Mouse (Mus musculus): ENCODE data around the gene Grin3a. TPM values are rescaled to one million over a fixed set of nuclear protein-coding genes. Genes with fewer than 3 reads are reported as not detected.

Gene Grin3a
- total and polyA plus RNA-seq, 2 experiments = not detected

DNA sequence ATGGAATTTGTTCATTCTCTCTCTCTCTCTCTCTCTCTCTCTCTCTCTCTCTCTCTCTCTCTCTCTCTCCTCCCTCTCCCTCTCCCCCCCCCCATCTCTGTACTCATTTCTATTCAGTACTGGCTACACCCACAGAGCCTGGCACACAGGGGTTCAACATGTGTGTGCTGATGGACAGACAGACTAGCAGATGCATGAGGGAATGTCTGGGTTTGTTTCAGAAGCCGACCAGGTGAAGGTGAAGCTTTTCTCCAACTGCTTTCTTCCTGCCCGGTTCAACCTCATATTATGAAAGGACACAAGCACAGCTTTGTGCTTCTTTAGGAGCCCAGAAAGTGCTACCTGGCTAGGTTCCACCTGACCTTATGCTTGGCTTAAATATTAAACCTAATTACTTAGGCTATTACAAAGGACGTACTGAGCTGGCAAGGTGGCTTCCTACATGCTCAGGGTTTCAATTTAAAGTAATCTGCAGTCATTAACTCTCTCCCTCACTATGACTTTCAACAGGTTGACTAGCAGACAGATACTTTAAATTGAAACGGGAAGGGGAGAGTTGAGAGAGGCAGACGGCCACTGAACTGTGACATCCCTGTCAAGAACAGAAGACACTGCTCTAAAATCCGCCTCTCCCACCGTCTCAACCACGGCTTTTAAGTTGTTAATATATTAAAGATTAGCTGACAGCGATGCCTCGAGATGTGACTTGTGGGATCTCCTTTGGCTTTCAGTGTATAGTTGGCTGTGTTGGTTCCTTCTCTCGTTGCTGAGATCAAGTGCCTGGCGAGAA, 153.9 kb downstream of the Grin3a start:
- Histone ChIP-seq H3K36me3 (ENCODE audit: control insufficient read depth, insufficient read depth, low read length) (no peaks in the 10 kb centered on the region), H3K27ac (replicated peaks; ENCODE audit: insufficient read depth, low read depth, low read length) (no peak overlapping the region), H3K9ac (ENCODE audit: low read depth, low read length) (no peak overlapping the region), H3K27me3 (ENCODE audit: control insufficient read depth, insufficient read depth, low read length) (0 out of 2 replicates have a peak, but pooled peaks cover 3% of the 10 kb centered on the region), H3K79me2 (ENCODE audit: control insufficient read depth, insufficient read depth, low read length) (no peaks in the 10 kb centered on the region), H3K4me1 (ENCODE audit: control insufficient read depth, insufficient read depth, low read length) (no peaks in the 10 kb centered on the region; the same call in 1 of the 2 replicates), H3K4me3 (ENCODE audit: insufficient read depth, low read depth, low read length) (no peak overlapping the region)
- 54% methylated on average over 12 of the region's 12 CpGs for WGBS
- TF ChIP-seq CTCF (IDR thresholded peaks at IDR 0.05; ENCODE audit: low read depth, low read length) = no peak
- no peak for TF ChIP-seq POLR2A (IDR thresholded peaks at IDR 0.05; ENCODE audit: extremely low read depth, insufficient read depth, low read length)
- peak; percentile 55 for DNase-seq (ENCODE audit: extremely low read depth, low read depth, low spot score)

DNA sequence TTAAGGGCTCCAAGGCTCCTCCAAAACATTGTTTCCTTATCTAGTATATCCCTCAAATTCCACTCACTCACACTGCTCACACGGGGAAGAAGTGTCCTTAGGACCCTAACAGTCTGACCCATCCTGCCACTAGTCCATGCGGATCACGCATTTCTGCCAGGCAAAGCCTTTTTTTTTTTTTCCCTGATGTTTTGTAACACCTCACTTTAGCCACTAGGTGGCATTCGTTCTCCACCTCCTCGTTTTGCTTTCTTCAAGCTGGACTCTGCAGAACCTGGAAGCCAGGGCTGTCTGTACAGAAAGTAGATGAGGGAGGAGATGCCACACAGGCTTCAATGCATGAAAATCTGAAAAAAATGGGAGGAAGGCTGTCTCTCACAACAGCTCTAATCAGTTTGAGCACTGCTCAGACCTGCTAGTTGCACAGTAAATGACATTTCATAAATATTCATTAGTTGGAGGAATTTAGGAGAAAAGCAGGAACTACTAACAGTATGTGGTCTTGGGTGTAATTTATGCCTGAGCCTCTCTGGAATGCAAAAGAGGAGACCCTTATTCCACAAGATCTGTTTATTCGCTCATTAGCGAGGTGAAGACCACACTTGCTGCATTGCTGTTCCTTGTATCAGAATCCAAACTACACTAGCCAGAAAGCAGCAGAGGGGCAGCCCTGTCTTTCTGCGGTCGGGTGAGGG, 156.8 kb downstream of the Grin3a start:
- DNase-seq (ENCODE audit: extremely low read depth, low read depth, low spot score) = peak; percentile 47
- Histone ChIP-seq H3K79me2 (ENCODE audit: control insufficient read depth, insufficient read depth, low read length) (no peaks in the 10 kb centered on the region), H3K27ac (replicated peaks; ENCODE audit: insufficient read depth, low read depth, low read length) (no peak overlapping the region), H3K4me1 (ENCODE audit: control insufficient read depth, insufficient read depth, low read length) (no peaks in the 10 kb centered on the region; the same call in 1 of the 2 replicates), H3K36me3 (ENCODE audit: control insufficient read depth, insufficient read depth, low read length) (no peaks in the 10 kb centered on the region), H3K9ac (ENCODE audit: low read depth, low read length) (no peak overlapping the region), H3K4me3 (ENCODE audit: insufficient read depth, low read depth, low read length) (no peak overlapping the region), H3K27me3 (ENCODE audit: control insufficient read depth, insufficient read depth, low read length) (0 out of 2 replicates have a peak, but pooled peaks cover under 1% of the 10 kb centered on the region)
- peak; percentile 29; the same call in 1 of the 2 replicates for TF ChIP-seq CTCF (IDR thresholded peaks at IDR 0.05; ENCODE audit: low read depth, low read length)
- TF ChIP-seq POLR2A (IDR thresholded peaks at IDR 0.05; ENCODE audit: extremely low read depth, insufficient read depth, low read length) = no peak
- WGBS = 28% methylated on average over 9 of the region's 9 CpGs

DNA sequence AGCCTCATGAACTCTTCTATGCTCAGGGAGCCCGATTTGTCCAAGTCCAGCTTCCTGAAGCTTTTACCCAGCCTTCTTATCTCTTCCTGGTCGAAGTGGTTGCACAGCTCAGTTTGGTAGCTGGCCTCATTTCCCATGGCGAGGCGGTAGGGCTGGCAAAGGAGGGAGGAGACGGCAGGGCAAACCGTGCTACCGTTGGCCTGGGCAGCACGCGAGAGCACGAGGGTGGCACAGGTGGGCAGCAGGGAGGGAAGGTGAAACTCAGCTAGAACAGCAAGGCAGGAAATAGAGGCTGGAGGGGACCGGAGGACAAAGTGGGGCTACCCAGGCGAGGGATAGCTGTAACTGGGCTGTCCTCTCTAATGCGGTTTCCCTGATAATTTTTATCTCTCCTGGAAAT, 163.7 kb downstream of the Grin3a start, which contains the start of gene Ppp3r2:
TSS of gene Ppp3r2 (minus strand) at position 213 of the 400 bp plus-strand sequence.
- TF ChIP-seq POLR2A (IDR thresholded peaks at IDR 0.05; ENCODE audit: extremely low read depth, insufficient read depth, low read length) (no peak), CTCF (IDR thresholded peaks at IDR 0.05; ENCODE audit: low read depth, low read length) (no peak)
- Histone ChIP-seq H3K27me3 (ENCODE audit: control insufficient read depth, insufficient read depth, low read length) (no peaks in the 10 kb centered on the region), H3K79me2 (ENCODE audit: control insufficient read depth, insufficient read depth, low read length) (no peaks in the 10 kb centered on the region), H3K4me3 (ENCODE audit: insufficient read depth, low read depth, low read length) (no peak within 1 kb of the TSS), H3K36me3 (ENCODE audit: control insufficient read depth, insufficient read depth, low read length) (no peaks in the 10 kb centered on the region), H3K9ac (ENCODE audit: low read depth, low read length) (no peak within 1 kb of the TSS), H3K27ac (replicated peaks; ENCODE audit: insufficient read depth, low read depth, low read length) (no peak within 1 kb of the TSS), H3K4me1 (ENCODE audit: control insufficient read depth, insufficient read depth, low read length) (no peaks in the 10 kb centered on the region)
- 75% methylated on average over 13 of the region's 13 CpGs for WGBS
- no peak for DNase-seq (ENCODE audit: extremely low read depth, low read depth, low spot score)

DNA sequence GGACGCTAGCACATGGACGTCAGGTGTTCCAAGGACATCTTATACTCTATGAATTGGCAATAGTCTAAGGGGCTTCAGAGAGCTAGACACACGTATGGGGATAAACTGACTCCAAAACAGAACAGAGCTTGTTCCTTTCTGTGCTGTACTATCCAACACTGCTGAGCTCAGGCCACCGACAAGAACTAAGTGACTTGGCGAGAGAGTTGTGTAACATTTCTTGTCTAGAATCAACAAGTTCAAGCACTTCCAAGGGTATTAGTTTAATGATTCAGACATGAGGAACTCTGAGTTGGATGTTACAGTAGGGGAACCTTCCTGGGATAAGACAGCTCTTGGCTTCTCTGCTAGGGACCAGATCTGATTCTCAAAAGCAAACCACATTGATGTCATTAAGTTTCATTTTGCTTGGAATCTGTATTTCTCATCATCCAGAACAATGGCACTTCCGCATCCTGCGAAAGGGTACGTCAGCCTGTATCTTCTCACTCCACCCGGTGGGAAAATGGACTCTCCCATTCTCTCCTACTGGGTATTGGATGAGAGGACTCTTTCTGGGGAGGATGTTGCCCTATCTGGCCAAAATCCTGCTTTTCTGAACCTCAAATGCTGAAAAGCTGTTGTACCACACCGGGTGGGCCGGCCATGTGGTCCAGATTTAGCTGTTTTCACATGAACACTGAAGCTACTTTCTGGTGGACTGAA, 165.2 kb downstream of the Grin3a start:
- Histone ChIP-seq H3K4me3 (ENCODE audit: insufficient read depth, low read depth, low read length) (no peak overlapping the region), H3K4me1 (ENCODE audit: control insufficient read depth, insufficient read depth, low read length) (no peaks in the 10 kb centered on the region), H3K79me2 (ENCODE audit: control insufficient read depth, insufficient read depth, low read length) (no peaks in the 10 kb centered on the region), H3K27ac (replicated peaks; ENCODE audit: insufficient read depth, low read depth, low read length) (no peak overlapping the region), H3K27me3 (ENCODE audit: control insufficient read depth, insufficient read depth, low read length) (no peaks in the 10 kb centered on the region), H3K36me3 (ENCODE audit: control insufficient read depth, insufficient read depth, low read length) (no peaks in the 10 kb centered on the region), H3K9ac (ENCODE audit: low read depth, low read length) (no peak overlapping the region)
- 91% methylated on average over 11 of the region's 11 CpGs for WGBS
- DNase-seq (ENCODE audit: extremely low read depth, low read depth, low spot score) = no peak
- no peak for TF ChIP-seq CTCF (IDR thresholded peaks at IDR 0.05; ENCODE audit: low read depth, low read length)
- TF ChIP-seq POLR2A (IDR thresholded peaks at IDR 0.05; ENCODE audit: extremely low read depth, insufficient read depth, low read length) = no peak

DNA sequence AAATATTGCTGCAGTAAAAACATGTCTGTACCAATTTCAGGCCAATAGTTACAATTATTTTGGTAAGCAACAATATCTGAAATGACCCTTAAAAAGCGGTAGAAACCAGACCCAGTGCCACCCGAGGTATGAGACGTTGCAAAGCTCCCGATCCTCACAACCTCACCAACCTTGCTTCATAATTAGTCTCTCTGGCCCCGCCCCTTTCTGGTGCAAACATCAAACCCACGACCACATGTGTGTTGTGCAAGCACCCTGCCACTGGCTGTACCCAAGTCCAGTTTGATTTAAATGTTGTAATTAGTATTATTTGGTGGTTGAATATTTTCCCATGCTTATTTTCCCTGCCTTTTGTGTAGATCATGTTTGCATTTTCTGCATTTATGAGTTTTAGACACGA, 168.8 kb downstream of the Grin3a start:
- no peaks in the 10 kb centered on the region for H3K4me1 ChIP-seq (ENCODE audit: control insufficient read depth, insufficient read depth, low read length)
- no peaks in the 10 kb centered on the region for H3K79me2 ChIP-seq (ENCODE audit: control insufficient read depth, insufficient read depth, low read length)
- no peak overlapping the region for H3K9ac ChIP-seq (ENCODE audit: low read depth, low read length)
- WGBS = 65% methylated on average over 7 of the region's 7 CpGs
- H3K4me3 ChIP-seq (ENCODE audit: insufficient read depth, low read depth, low read length) = no peak overlapping the region
- no peak overlapping the region for H3K27ac ChIP-seq (replicated peaks; ENCODE audit: insufficient read depth, low read depth, low read length)
- no peaks in the 10 kb centered on the region for H3K36me3 ChIP-seq (ENCODE audit: control insufficient read depth, insufficient read depth, low read length)
- DNase-seq (ENCODE audit: extremely low read depth, low read depth, low spot score) = no peak
- no peaks in the 10 kb centered on the region for H3K27me3 ChIP-seq (ENCODE audit: control insufficient read depth, insufficient read depth, low read length)
- TF ChIP-seq POLR2A (IDR thresholded peaks at IDR 0.05; ENCODE audit: extremely low read depth, insufficient read depth, low read length) = no peak
- TF ChIP-seq CTCF (IDR thresholded peaks at IDR 0.05; ENCODE audit: low read depth, low read length) = no peak
